Mouse (Mus musculus) erythroblast, embryonic 14.5 days (primary cell): Measurements from ENCODE around the gene Ankle2.

Source experiments
- GATA1 ChIP-seq: IDR thresholded peaks from 2 replicates; pipeline ENCODE4 v1.6.1; 2012; ENCODE audit warnings: low read length, inconsistent platforms, mixed read lengths
- TAL1 ChIP-seq: IDR thresholded peaks from 3 replicates; pipeline ENCODE4 v1.6.1; 2012; ENCODE audit warnings: low read length, inconsistent platforms, mixed read lengths

- TF ChIP-seq GATA1 = no peak
- TF ChIP-seq TAL1 = no peak
These were observed 414 bp upstream of the Ankle2 start for GRCm38 (mm10) chr5:110230401-110230779.
